Mouse (Mus musculus) forebrain, embryonic 10.5 days (tissue): ENCODE data around the gene Ptpn13. TPM values are rescaled to one million over a fixed set of nuclear protein-coding genes. Genes with fewer than 3 reads are reported as not detected.

ENCODE experiments used
- DNase-seq: peaks from one replicate; pipeline ENCODE4 v3.0.0-alpha.2; 2017; ENCODE audit warnings: low spot score; ENCODE audit errors: extremely low spot score
- H3K27ac ChIP-seq: fragments of 300-500 bp; sonication (generic); 2 replicates; pipeline ENCODE4 v1.5.1; 2016; ENCODE audit warnings: mild to moderate bottlenecking
- H3K27me3 ChIP-seq: fragments of 300-500 bp; sonication (generic); 2 replicates; pipeline ENCODE4 v1.6.1; 2016; ENCODE audit warnings: mild to moderate bottlenecking; ENCODE audit not compliant: poor library complexity, severe bottlenecking
- H3K36me3 ChIP-seq: fragments of 300-500 bp; sonication (generic); replicated peaks from 2 replicates; pipeline ENCODE4 v1.6.1; 2016; ENCODE audit warnings: mild to moderate bottlenecking, moderate library complexity
- H3K4me1 ChIP-seq: fragments of 300-500 bp; sonication (generic); 2 replicates; pipeline ENCODE4 v1.6.1; 2016
- H3K4me3 ChIP-seq: fragments of 300-500 bp; sonication (generic); 2 replicates; pipeline ENCODE4 v1.5.1; 2016; ENCODE audit warnings: mild to moderate bottlenecking, moderate library complexity
- H3K9me3 ChIP-seq: fragments of 300-500 bp; sonication (generic); 2 replicates; pipeline ENCODE4 v1.6.1; 2016; ENCODE audit warnings: mild to moderate bottlenecking, moderate library complexity
- WGBS: fragments of 180-500 bp; shearing (Covaris S2); methylation state at CpG from one replicate; pipeline ENCODE4 v1.1.7; 2016; 5-methylcytosine and 5-hydroxymethylcytosine counted together
- polyA plus RNA-seq: library from polyadenylated mRNA; unstranded; fragments of >200 nt; fragmentation: Nextera tagmentation; extraction: Ambion mirVana; gene quantifications from 2 replicates; pipeline ENCODE4 v1.2.1, GENCODE M21; 2016

The Ptpn13 gene
- polyA plus RNA-seq, 1 experiment from 2014 or later = 19.7 TPM

DNA sequence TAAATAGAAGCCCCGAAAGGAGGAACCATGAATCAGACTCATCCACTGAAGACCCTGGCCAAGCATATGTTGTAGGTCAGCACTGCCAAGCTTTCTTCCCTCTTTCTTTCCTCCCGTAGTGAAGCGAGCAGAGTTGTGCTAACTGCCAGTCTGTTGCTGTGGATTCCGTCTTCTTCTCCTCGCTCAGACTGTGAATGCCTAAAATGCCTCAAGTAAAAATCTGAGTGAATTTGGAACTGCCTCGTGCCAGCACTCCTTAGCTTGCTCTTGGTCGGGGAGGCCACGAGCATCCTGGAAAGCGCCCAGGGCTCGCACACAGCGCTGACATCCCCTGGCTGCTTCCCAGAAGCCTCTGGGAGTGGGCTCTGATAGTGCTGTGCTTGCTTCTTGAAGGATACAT is 116.5 kb downstream of the Ptpn13 start:
- H3K9me3 ChIP-seq = no peaks in the 10 kb centered on the region
- no peak overlapping the region for H3K4me3 ChIP-seq
- H3K36me3 ChIP-seq = peaks cover 87% of the 10 kb centered on the region
- no peaks in the 10 kb centered on the region for H3K27me3 ChIP-seq
- DNase-seq = no peak
- 92% methylated on average over 11 of the region's 11 CpGs for WGBS
- H3K4me1 ChIP-seq = no peaks in the 10 kb centered on the region
- H3K27ac ChIP-seq = no peak overlapping the region

- 93% methylated on average over 20 of the region's 20 CpGs for WGBS
- peaks cover 70% of the 10 kb centered on the region for H3K36me3 ChIP-seq
- no peaks in the 10 kb centered on the region for H3K9me3 ChIP-seq
- H3K4me1 ChIP-seq = peaks cover 9% of the 10 kb centered on the region
- no peaks in the 10 kb centered on the region for H3K27me3 ChIP-seq
- H3K27ac ChIP-seq = no peak overlapping the region
- H3K4me3 ChIP-seq = no peak overlapping the region
- DNase-seq = no peak
Measured at GRCm38 (mm10) chr5:103545381-103546000, 120.5 kb downstream of the Ptpn13 start.

GRCm38 (mm10) chr5:103554769-103555168 is 129.8 kb downstream of the Ptpn13 start:
- 95% methylated on average over 16 of the region's 16 CpGs for WGBS
- Histone ChIP-seq H3K4me3 (no peak overlapping the region), H3K36me3 (peaks cover 96% of the 10 kb centered on the region)

DNA sequence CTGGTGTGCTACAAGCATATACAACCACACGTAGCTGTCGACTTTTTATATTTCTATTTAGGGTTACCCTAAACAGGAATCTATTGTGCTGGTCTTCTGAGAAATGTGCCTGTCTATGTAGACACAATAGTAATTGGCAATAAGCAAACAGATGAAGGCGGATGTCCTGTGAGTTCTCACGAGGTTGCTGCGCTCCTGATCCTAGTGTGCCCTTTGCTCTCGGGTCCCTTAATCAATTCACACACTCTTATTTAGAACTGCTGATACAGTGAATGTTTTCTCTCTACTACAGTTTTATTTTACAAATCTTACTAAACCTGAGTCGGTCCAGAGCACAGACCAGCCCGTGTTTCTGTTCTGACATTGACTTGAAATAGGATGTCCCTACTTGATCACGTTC is 135.6 kb downstream of the Ptpn13 start:
- 95% methylated on average over 9 of the region's 9 CpGs for WGBS
- H3K36me3 ChIP-seq = peaks cover 97% of the 10 kb centered on the region

More at GRCm38 (mm10) chr5:103554769-103555168, 129.8 kb downstream of the Ptpn13 start:
- Histone ChIP-seq H3K27ac (no peak overlapping the region), H3K4me1 (no peaks in the 10 kb centered on the region), H3K9me3 (no peaks in the 10 kb centered on the region), H3K27me3 (no peaks in the 10 kb centered on the region)
- DNase-seq = no peak

GRCm38 (mm10) chr5:103568034-103568433 is 143.0 kb downstream of the Ptpn13 start:
- H3K4me3 ChIP-seq = no peak overlapping the region
- no peak for DNase-seq
- no peaks in the 10 kb centered on the region for H3K27me3 ChIP-seq
- H3K4me1 ChIP-seq = no peaks in the 10 kb centered on the region
- 88% methylated on average over 4 of the region's 4 CpGs for WGBS
- H3K27ac ChIP-seq = no peak overlapping the region
- no peaks in the 10 kb centered on the region for H3K9me3 ChIP-seq
- H3K36me3 ChIP-seq = peaks cover 94% of the 10 kb centered on the region

More for the DNA sequence above, 135.6 kb downstream of the Ptpn13 start:
- Histone ChIP-seq H3K4me1 (no peaks in the 10 kb centered on the region), H3K27ac (no peak overlapping the region), H3K9me3 (no peaks in the 10 kb centered on the region), H3K27me3 (no peaks in the 10 kb centered on the region), H3K4me3 (no peak overlapping the region)
- no peak for DNase-seq

DNA sequence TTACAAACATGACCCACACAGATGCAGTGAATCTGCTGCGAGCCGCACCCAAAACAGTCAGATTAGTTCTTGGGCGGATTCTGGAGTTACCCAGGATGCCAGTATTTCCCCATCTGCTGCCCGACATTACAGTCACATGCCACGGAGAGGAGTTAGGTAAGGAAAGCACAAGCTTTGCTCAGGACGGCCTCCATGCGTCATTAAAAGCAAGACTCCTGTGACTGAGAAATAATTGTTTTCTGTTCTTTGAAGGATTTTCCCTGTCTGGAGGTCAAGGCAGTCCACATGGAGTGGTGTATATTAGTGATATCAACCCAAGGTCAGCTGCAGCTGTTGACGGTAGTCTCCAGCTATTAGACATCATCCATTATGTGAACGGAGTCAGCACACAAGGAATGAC is 144.5 kb downstream of the Ptpn13 start:
- 95% methylated on average over 9 of the region's 9 CpGs for WGBS
- peaks cover 94% of the 10 kb centered on the region for H3K36me3 ChIP-seq
- no peak overlapping the region for H3K27ac ChIP-seq
- no peaks in the 10 kb centered on the region for H3K27me3 ChIP-seq
- no peaks in the 10 kb centered on the region for H3K4me1 ChIP-seq
- no peaks in the 10 kb centered on the region for H3K9me3 ChIP-seq
- no peak for DNase-seq
- H3K4me3 ChIP-seq = no peak overlapping the region

DNA sequence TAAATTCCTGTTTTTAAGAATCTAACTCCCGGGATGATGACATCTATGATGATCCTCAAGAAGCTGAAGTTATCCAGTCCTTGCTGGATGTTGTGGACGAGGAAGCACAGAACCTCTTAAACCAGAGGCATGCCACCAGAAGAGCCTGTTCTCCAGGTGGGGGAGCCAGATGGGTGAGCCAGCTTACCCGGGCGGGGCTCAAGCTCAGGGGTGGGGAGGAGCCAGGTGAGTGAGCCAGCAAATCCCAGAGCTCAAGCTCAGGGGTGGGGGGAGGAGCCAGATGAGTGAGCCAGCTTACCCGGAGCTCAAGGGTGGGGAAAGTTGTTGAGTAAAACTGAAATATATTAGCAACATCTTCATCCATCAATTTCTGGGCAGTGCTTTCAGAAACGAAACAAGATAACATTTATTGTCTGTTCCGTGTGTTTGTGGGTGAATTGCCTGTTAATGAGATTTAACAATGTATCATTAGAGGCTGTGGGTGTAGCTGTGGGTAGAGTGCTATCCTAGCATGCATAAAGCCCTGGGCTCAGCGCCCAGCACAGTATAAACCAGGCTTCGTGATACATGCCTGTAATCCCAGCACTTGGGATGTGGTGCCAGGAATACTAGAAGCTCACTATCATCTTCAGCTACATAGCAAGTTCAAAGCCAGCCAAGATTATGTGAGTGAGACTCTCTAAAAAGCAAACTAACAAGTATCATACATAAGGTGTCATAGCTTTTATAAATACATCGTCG is 154.9 kb downstream of the Ptpn13 start:
- no peak overlapping the region for H3K4me3 ChIP-seq
- no peaks in the 10 kb centered on the region for H3K27me3 ChIP-seq
- H3K36me3 ChIP-seq = peaks cover 57% of the 10 kb centered on the region
- no peak for DNase-seq
- H3K4me1 ChIP-seq = no peaks in the 10 kb centered on the region
- H3K27ac ChIP-seq = no peak overlapping the region
- H3K9me3 ChIP-seq = no peaks in the 10 kb centered on the region
- 83% methylated on average over 11 of the region's 11 CpGs for WGBS

DNA sequence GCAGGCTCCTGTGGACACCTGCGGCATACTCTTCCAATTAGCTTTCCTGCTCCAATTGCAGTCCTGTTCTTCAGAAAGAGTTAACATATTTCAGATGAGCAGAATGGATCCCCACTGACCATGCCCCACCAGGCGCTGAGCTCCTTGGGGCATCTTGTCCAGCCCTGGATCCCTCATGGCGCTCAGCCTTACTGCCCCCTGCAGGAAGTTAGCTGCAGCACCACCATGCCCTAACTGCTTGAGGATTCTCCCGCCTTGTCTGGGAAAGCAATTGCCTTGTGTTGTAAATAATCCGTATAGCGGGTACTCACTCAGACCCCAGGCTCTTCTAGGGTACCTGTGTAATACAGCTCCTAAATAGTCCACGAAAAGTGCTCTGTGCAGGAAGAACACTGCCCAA is 162.2 kb downstream of the Ptpn13 start:
- Histone ChIP-seq H3K9me3 (no peaks in the 10 kb centered on the region), H3K27me3 (no peaks in the 10 kb centered on the region), H3K36me3 (peaks cover 74% of the 10 kb centered on the region), H3K4me1 (no peaks in the 10 kb centered on the region), H3K4me3 (no peak overlapping the region), H3K27ac (no peak overlapping the region)
- DNase-seq = no peak
- WGBS = 85% methylated on average over 7 of the region's 7 CpGs

DNA sequence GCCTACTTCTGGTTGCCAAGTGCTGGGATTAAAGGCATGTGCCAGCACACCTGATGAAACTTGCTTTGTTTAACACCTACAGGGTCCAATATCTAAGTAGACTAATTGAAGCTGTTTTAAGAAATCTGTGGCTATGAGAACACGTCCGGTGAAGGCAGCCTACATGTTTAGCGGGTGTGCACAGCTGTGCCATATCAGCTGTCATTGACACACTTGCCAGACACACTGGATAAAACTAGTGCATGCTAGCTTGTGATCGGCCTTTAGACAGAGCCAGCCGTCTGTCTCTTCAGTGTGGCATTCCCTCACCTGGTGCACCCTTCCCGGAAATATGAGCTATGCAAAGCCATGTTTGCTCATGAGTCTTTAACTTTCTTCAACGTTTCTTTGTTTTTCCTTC is 166.9 kb downstream of the Ptpn13 start:
- no peak overlapping the region for H3K27ac ChIP-seq
- no peak overlapping the region for H3K4me3 ChIP-seq
- WGBS = 93% methylated on average over 7 of the region's 7 CpGs
- no peak for DNase-seq
- H3K4me1 ChIP-seq = no peaks in the 10 kb centered on the region
- H3K27me3 ChIP-seq = no peaks in the 10 kb centered on the region
- H3K9me3 ChIP-seq = no peaks in the 10 kb centered on the region
- H3K36me3 ChIP-seq = peaks cover 85% of the 10 kb centered on the region

DNA sequence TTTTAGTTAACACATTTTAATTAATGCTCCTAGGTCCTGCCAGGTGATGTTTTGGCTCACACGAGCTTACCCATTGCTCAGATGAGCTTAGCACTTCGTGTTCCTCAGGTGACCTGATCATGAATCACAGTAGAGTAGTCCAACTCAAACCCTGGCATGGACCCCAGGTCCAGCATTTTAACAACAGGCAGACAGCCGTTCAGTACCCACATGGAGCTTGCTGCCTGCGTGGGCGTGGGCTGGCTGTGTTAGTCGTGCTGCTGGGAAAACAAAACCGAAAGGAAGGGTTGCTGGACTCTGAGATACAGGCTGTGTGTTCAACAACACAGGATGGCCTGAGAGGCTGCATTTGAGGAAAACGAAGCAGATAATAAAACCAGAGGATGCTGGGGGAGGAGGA is 167.7 kb downstream of the Ptpn13 start:
- WGBS = 85% methylated on average over 8 of the region's 8 CpGs
- H3K27me3 ChIP-seq = no peaks in the 10 kb centered on the region

GRCm38 (mm10) chr5:103593575-103593974 is 168.6 kb downstream of the Ptpn13 start:
- Histone ChIP-seq H3K36me3 (peaks cover 81% of the 10 kb centered on the region), H3K4me3 (no peak overlapping the region), H3K9me3 (no peaks in the 10 kb centered on the region), H3K27ac (no peak overlapping the region), H3K27me3 (no peaks in the 10 kb centered on the region), H3K4me1 (no peaks in the 10 kb centered on the region)
- WGBS = 92% methylated on average over 9 of the region's 9 CpGs
- DNase-seq = no peak

More for the DNA sequence above, 167.7 kb downstream of the Ptpn13 start:
- Histone ChIP-seq H3K4me1 (no peaks in the 10 kb centered on the region), H3K36me3 (peaks cover 80% of the 10 kb centered on the region), H3K9me3 (no peaks in the 10 kb centered on the region), H3K4me3 (no peak overlapping the region), H3K27ac (no peak overlapping the region)
- no peak for DNase-seq

GRCm38 (mm10) chr5:103595394-103596226 is 170.6 kb downstream of the Ptpn13 start:
- no peak overlapping the region for H3K27ac ChIP-seq
- WGBS = 89% methylated on average over 13 of the region's 13 CpGs
- H3K36me3 ChIP-seq = peaks cover 76% of the 10 kb centered on the region
- no peak overlapping the region for H3K4me3 ChIP-seq
- H3K4me1 ChIP-seq = no peaks in the 10 kb centered on the region
- DNase-seq = no peak
- no peaks in the 10 kb centered on the region for H3K9me3 ChIP-seq
- H3K27me3 ChIP-seq = no peaks in the 10 kb centered on the region
